Mouse (Mus musculus) forebrain, embryonic 12.5 days (tissue): ENCODE results near the gene Eomes. TPM values are rescaled to one million over a fixed set of nuclear protein-coding genes. Genes with fewer than 3 reads are reported as not detected.

Experiments
- ATAC-seq: fragments of 200-750 bp; cut with Nextera tagmentation; 2 replicates; pipeline ENCODE4 v1.8.0; 2017; ENCODE audit warnings: moderate TSS enrichment; ENCODE audit not compliant: low FRiP score
- H3K27ac ChIP-seq: fragments of 300-500 bp; sonication (generic); 2 replicates; pipeline ENCODE4 v1.5.1; 2016; ENCODE audit warnings: mild to moderate bottlenecking
- H3K27me3 ChIP-seq: fragments of 300-500 bp; sonication (generic); 2 replicates; pipeline ENCODE4 v1.6.1; 2016; ENCODE audit warnings: mild to moderate bottlenecking
- H3K36me3 ChIP-seq: fragments of 300-500 bp; sonication (generic); replicated peaks from 2 replicates; pipeline ENCODE4 v1.6.1; 2016; ENCODE audit warnings: mild to moderate bottlenecking
- H3K4me1 ChIP-seq: fragments of 300-500 bp; sonication (generic); 2 replicates; pipeline ENCODE4 v1.6.1; 2016
- H3K4me2 ChIP-seq: fragments of 300-500 bp; sonication (generic); 2 replicates; pipeline ENCODE4 v1.6.1; 2016; ENCODE audit warnings: mild to moderate bottlenecking, moderate library complexity
- H3K4me3 ChIP-seq: fragments of 300-500 bp; sonication (generic); replicated peaks from 2 replicates; pipeline ENCODE4 v1.5.1; 2016; ENCODE audit warnings: mild to moderate bottlenecking
- H3K9ac ChIP-seq: fragments of 300-500 bp; sonication (generic); 2 replicates; pipeline ENCODE4 v1.6.1; 2016; ENCODE audit warnings: mild to moderate bottlenecking
- H3K9me3 ChIP-seq: fragments of 300-500 bp; sonication (generic); 2 replicates; pipeline ENCODE4 v1.6.1; 2016
- WGBS: fragments of 180-500 bp; shearing (Covaris S2); methylation state at CpG from one replicate; pipeline ENCODE4 v1.1.7; 2016; 5-methylcytosine and 5-hydroxymethylcytosine counted together
- polyA plus RNA-seq: library from polyadenylated mRNA; unstranded; fragments of >200 nt; fragmentation: Nextera tagmentation; extraction: Ambion mirVana; gene quantifications from 2 replicates; pipeline ENCODE4 v1.2.1, GENCODE M21; 2016

The Eomes gene
- polyA plus RNA-seq, 1 experiment from 2014 or later, result 24.9 TPM

- no peaks in the 10 kb centered on the region for H3K9me3 ChIP-seq
- WGBS, result 2% methylated on average over 20 of the region's 20 CpGs
- peaks cover 30% of the 10 kb centered on the region for H3K4me1 ChIP-seq
- no peak overlapping the region for H3K27ac ChIP-seq
- H3K4me2 ChIP-seq, result peak overlapping the region; percentile 45
- H3K27me3 ChIP-seq, result peaks cover 77% of the 10 kb centered on the region
- H3K36me3 ChIP-seq, result no peaks in the 10 kb centered on the region
- H3K9ac ChIP-seq, result no peak overlapping the region
- H3K4me3 ChIP-seq, result peak overlapping the region; percentile 26
- peak; percentile 60 for ATAC-seq
Measured at GRCm38 (mm10) chr9:118488896-118489578, 11.0 kb downstream of the Eomes start.

GRCm38 (mm10) chr9:118489579-118490019 is 11.6 kb downstream of the Eomes start:
- 0% methylated on average over 16 of the region's 16 CpGs for WGBS
- no peak overlapping the region for H3K9ac ChIP-seq
- H3K27me3 ChIP-seq, result peaks cover 71% of the 10 kb centered on the region
- no peaks in the 10 kb centered on the region for H3K36me3 ChIP-seq
- peak overlapping the region; percentile 45 for H3K4me2 ChIP-seq
- H3K4me1 ChIP-seq, result peaks cover 30% of the 10 kb centered on the region
- H3K4me3 ChIP-seq, result peak overlapping the region; percentile 22; the same call in 1 of the 2 replicates
- no peaks in the 10 kb centered on the region for H3K9me3 ChIP-seq
- no peak overlapping the region for H3K27ac ChIP-seq
- ATAC-seq, result peak; percentile 74

DNA sequence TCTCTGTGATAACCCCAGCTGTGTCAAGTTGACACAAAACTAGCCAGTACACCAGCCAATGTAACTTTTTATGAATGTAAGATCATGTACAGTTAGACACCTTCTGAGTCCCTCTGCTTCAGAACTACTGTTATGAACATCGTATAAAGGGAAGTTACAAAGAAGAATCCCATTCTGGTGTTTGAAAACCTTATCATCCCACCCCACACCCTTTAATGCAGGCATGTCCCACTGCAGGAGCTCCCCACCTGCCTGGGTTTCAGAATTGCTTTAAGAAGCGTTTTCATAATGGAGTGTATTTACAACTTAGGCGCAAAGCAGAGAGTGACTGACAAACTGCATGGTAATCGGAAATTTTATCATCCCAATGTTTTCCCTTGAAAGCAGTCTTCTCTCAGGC is 13.2 kb downstream of the Eomes start:
- H3K27me3 ChIP-seq, result peaks cover 57% of the 10 kb centered on the region
- no peak for ATAC-seq
- 81% methylated on average over 4 of the region's 4 CpGs for WGBS

GRCm38 (mm10) chr9:118492932-118493698 is 15.1 kb downstream of the Eomes start:
- ATAC-seq, result no peak
- H3K27me3 ChIP-seq, result peaks cover 38% of the 10 kb centered on the region
- H3K9me3 ChIP-seq, result no peaks in the 10 kb centered on the region
- no peak overlapping the region for H3K27ac ChIP-seq
- 90% methylated on average over 8 of the region's 8 CpGs for WGBS
- H3K4me1 ChIP-seq, result peaks cover 12% of the 10 kb centered on the region
- no peak overlapping the region for H3K9ac ChIP-seq
- H3K4me3 ChIP-seq, result no peak overlapping the region
- H3K4me2 ChIP-seq, result no peak overlapping the region
- H3K36me3 ChIP-seq, result no peaks in the 10 kb centered on the region

More for the DNA sequence above, 13.2 kb downstream of the Eomes start:
- H3K36me3 ChIP-seq, result no peaks in the 10 kb centered on the region
- no peak overlapping the region for H3K27ac ChIP-seq
- no peak overlapping the region for H3K4me2 ChIP-seq
- H3K9ac ChIP-seq, result no peak overlapping the region
- no peaks in the 10 kb centered on the region for H3K9me3 ChIP-seq
- peaks cover 30% of the 10 kb centered on the region for H3K4me1 ChIP-seq
- H3K4me3 ChIP-seq, result no peak overlapping the region

DNA sequence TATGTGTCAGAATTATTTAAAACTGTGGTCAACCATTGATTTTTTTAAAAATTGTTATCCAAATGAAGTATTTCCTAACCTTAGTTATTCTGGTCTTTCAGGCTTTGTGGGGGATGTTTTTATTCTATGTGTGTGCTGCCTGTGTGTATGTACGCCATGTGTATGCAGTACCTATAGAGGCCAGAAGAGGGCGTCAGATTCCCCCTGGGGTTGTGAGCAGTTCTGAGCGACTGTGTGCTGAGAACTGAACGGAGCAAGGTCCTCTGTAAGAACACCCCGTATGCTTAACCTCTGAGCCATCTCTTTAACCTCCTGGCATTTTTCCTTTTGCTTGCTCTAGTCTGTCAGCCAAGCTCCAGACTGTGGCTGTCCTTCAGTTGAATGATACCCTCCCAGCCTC is 16.1 kb downstream of the Eomes start:
- Histone ChIP-seq H3K9me3 (no peaks in the 10 kb centered on the region), H3K27ac (no peak overlapping the region), H3K4me2 (no peak overlapping the region), H3K4me1 (peaks cover 3% of the 10 kb centered on the region; the same call in 1 of the 2 replicates), H3K9ac (no peak overlapping the region), H3K27me3 (peaks cover 32% of the 10 kb centered on the region), H3K4me3 (no peak overlapping the region), H3K36me3 (no peaks in the 10 kb centered on the region)
- 91% methylated on average over 5 of the region's 5 CpGs for WGBS
- no peak for ATAC-seq

- Histone ChIP-seq H3K36me3 (no peaks in the 10 kb centered on the region), H3K27ac (no peak overlapping the region), H3K4me3 (no peak overlapping the region), H3K4me1 (no peaks in the 10 kb centered on the region), H3K9me3 (no peaks in the 10 kb centered on the region), H3K4me2 (no peak overlapping the region), H3K9ac (no peak overlapping the region), H3K27me3 (peaks cover 18% of the 10 kb centered on the region)
- no peak for ATAC-seq
- WGBS, result 93% methylated on average over 3 of the region's 3 CpGs
Measured at GRCm38 (mm10) chr9:118495933-118496332, 17.9 kb downstream of the Eomes start.

- Histone ChIP-seq H3K36me3 (no peaks in the 10 kb centered on the region), H3K4me2 (no peak overlapping the region), H3K4me3 (no peak overlapping the region), H3K9me3 (no peaks in the 10 kb centered on the region), H3K27me3 (peaks cover 10% of the 10 kb centered on the region; the same call in 1 of the 2 replicates), H3K4me1 (no peaks in the 10 kb centered on the region), H3K27ac (no peak overlapping the region), H3K9ac (no peak overlapping the region)
- WGBS, result 85% methylated on average over 3 of the region's 3 CpGs
- no peak for ATAC-seq
Measured at GRCm38 (mm10) chr9:118496952-118497351, 18.9 kb downstream of the Eomes start.

DNA sequence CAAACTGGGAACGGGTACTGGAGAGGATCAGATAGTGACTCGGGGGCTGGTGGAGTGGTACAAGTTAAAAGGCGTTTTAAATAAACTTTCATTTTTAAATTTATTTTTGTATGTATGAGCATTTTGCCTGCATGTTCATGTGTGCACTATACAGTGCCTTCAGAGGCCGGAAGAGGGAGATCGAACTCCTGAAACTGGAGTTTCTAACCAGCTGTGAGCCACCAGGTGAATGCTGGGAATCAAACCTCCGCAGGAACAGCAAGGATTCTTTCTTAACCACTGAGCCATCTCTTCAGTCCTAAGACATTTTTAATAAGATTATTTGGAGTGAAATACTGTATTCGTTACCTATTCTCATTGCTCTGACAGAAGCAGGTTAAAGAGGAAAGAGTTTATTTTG is 20.0 kb downstream of the Eomes start:
- H3K4me2 ChIP-seq, result no peak overlapping the region
- no peak overlapping the region for H3K27ac ChIP-seq
- H3K4me3 ChIP-seq, result no peak overlapping the region
- H3K4me1 ChIP-seq, result no peaks in the 10 kb centered on the region
- no peaks in the 10 kb centered on the region for H3K36me3 ChIP-seq
- no peak overlapping the region for H3K9ac ChIP-seq
- WGBS, result 80% methylated on average over 7 of the region's 7 CpGs
- H3K9me3 ChIP-seq, result no peaks in the 10 kb centered on the region
- H3K27me3 ChIP-seq, result peaks cover 3% of the 10 kb centered on the region; the same call in 1 of the 2 replicates
- ATAC-seq, result no peak

DNA sequence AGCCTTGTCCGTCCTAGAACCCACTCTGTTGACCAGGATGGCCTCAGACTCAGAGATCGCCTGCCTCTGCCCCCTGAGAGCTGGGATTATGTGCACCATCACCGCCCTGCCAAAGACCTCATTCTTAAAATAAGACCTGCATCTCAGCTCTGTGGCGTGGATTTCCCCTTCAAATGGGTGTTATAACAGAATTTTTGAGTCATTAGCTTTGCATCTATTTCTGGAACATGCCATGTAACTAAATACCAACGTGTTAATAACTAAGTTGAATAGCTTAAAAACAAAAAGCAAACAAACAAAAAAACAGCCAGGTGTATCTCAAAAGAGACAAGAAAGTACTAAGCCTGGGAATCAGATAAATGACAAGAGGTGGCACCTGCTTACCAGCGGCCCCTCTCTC is 23.0 kb downstream of the Eomes start:
- WGBS, result 76% methylated on average over 6 of the region's 6 CpGs
- Histone ChIP-seq H3K36me3 (no peaks in the 10 kb centered on the region), H3K4me1 (no peaks in the 10 kb centered on the region), H3K9me3 (no peaks in the 10 kb centered on the region), H3K27ac (no peak overlapping the region), H3K27me3 (peaks cover 3% of the 10 kb centered on the region; the same call in 1 of the 2 replicates), H3K4me3 (no peak overlapping the region), H3K4me2 (no peak overlapping the region), H3K9ac (no peak overlapping the region)
- ATAC-seq, result no peak

DNA sequence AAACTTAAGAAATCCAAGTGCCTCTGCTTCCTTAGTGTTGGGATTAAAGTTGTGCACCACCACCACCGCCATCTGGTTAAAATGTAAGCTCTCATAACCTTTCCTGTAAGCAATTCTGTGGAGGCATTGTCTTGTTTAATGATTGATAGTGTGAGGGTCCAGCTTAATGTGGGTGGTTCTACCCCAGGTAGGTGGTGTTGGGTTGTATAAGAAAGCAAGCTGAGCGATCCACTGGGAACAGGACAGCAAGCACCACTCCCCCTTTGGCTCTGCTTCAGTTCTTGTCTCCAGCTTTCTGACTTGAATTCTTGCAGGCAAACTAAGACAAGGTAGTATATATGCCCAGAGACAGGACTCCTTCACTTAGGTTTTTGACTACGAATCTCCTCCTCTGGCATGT is 26.6 kb downstream of the Eomes start:
- Histone ChIP-seq H3K9me3 (no peaks in the 10 kb centered on the region), H3K4me2 (no peak overlapping the region), H3K36me3 (no peaks in the 10 kb centered on the region), H3K27me3 (no peaks in the 10 kb centered on the region), H3K4me1 (peaks cover 21% of the 10 kb centered on the region), H3K27ac (no peak overlapping the region), H3K4me3 (no peak overlapping the region), H3K9ac (no peak overlapping the region)
- ATAC-seq, result no peak
- 85% methylated on average over 3 of the region's 3 CpGs for WGBS

DNA sequence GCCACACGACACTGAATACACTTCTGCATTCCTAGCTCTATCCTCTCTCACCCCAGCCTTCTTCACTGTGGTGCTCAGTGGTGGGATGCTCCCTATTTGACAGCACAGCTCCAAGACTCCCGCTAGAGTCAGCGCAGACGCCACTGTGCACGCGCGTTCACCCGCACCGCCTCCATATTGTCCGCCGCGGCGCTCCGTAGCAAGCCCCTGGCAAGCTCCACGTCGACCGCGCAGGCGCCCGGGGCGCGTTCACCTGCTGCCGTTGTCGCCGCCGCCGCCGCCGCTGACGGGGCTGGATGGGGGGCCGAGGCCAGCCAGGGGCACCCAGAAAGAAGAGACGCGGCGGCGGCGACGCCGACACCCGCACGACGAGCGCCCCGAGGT is 28.0 kb downstream of the Eomes start, which contains the start of gene Golga4:
Gene Golga4, plus strand, starts transcription at position 248 of the 384 bp plus-strand sequence.
- Histone ChIP-seq H3K27me3 (no peaks in the 10 kb centered on the region), H3K9me3 (no peaks in the 10 kb centered on the region), H3K4me3 (peak within 1 kb of the TSS; percentile 93), H3K9ac (peak within 1 kb of the TSS; percentile 86), H3K4me2 (peak within 1 kb of the TSS; percentile 99), H3K27ac (peak within 1 kb of the TSS; percentile 72), H3K36me3 (peaks cover 5% of the 10 kb centered on the region; the same call in 1 of the 2 replicates), H3K4me1 (peaks cover 21% of the 10 kb centered on the region)
- peak; percentile 93 for ATAC-seq
- WGBS, result under 1% methylated on average over 41 of the region's 43 CpGs

DNA sequence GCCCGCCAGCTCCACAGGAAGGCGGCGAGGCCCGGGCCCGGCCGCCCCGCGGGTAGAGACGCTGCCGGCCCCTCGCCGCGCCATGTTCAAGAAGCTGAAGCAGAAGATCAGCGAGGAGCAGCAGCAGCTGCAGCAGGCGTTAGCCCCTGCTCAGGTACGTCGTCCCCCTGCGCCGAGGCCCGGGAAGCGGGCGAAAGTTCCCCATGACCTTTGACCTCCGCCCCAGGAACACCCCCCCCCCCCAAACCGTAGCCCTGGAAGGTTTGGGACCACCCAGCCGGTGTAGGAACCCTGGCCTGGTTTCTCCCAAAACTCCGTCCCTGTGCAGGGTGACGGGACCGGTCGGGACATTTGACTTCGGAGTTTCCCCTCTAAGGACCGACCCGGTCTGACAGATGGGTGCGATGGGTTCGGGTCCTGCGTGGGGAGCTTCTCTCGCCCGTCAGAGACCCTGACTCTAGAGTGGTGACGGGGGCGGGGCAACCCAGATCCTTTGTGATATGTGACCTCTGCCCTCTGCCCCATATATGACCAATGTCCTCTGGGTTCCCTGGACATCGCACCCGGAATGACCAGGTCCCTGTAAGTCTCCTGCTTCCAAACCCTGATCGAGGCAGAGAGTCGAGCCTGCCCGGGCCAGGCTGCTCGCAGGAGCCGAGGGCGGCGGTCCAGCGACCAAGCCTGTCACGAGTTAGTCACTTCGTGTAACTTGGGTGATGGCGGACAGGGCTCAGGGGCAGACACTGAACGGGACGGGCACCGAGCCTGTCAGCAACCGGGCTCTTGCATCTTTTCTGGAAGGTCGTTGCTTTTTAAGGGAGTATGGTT is 28.6 kb downstream of the Eomes start:
- Histone ChIP-seq H3K9ac (peak overlapping the region; percentile 86), H3K4me1 (peaks cover 23% of the 10 kb centered on the region), H3K27ac (peak overlapping the region; percentile 72), H3K36me3 (peaks cover 5% of the 10 kb centered on the region; the same call in 1 of the 2 replicates), H3K9me3 (no peaks in the 10 kb centered on the region), H3K4me2 (peak overlapping the region; percentile 99), H3K4me3 (peak overlapping the region; percentile 93), H3K27me3 (no peaks in the 10 kb centered on the region)
- 0% methylated on average over 57 of the region's 57 CpGs for whole genome bisulfite sequencing
- ATAC-seq, result peak; percentile 55
